Mouse (Mus musculus) liver, embryonic 11.5 days (tissue): ENCODE results near the gene Klf7. TPM values are rescaled to one million over a fixed set of nuclear protein-coding genes. Genes with fewer than 3 reads are reported as not detected.
A peak's percentile ranks its signal among the peaks of the same experiment; 100 is the strongest.

Experiments
- ATAC-seq: fragments of 200-750 bp; cut with Nextera tagmentation; replicated peaks from 2 replicates; pipeline ENCODE4 v1.8.0; 2017; ENCODE audit warnings: moderate number of reproducible peaks, mild to moderate bottlenecking, moderate TSS enrichment, moderate library complexity; ENCODE audit not compliant: low FRiP score
- DNase-seq: peaks from one replicate; pipeline ENCODE4 v3.0.0-alpha.2; 2017; ENCODE audit warnings: low spot score
- H3K27ac ChIP-seq: fragments of 300-500 bp; sonication (generic); 2 replicates; pipeline ENCODE4 v1.5.1; 2014; ENCODE audit warnings: mild to moderate bottlenecking, low read depth, low read length, control low read depth
- H3K27me3 ChIP-seq: fragments of 300-500 bp; sonication (generic); replicated peaks from 2 replicates; pipeline ENCODE4 v1.6.1; 2014; ENCODE audit warnings: low read length, mixed read lengths; ENCODE audit not compliant: control insufficient read depth, insufficient read depth
- H3K36me3 ChIP-seq: fragments of 300-500 bp; sonication (generic); 2 replicates; pipeline ENCODE4 v1.6.1; 2014; ENCODE audit warnings: mild to moderate bottlenecking, low read length, moderate library complexity, mixed read lengths; ENCODE audit not compliant: control insufficient read depth, insufficient read depth
- H3K4me1 ChIP-seq: fragments of 300-500 bp; sonication (generic); replicated peaks from 2 replicates; pipeline ENCODE4 v1.6.1; 2014; ENCODE audit warnings: low read length, mixed read lengths; ENCODE audit not compliant: control insufficient read depth, insufficient read depth
- H3K4me2 ChIP-seq: fragments of 300-500 bp; sonication (generic); 2 replicates; pipeline ENCODE4 v1.6.1; 2014; ENCODE audit warnings: mild to moderate bottlenecking, control low read depth, moderate library complexity
- H3K4me3 ChIP-seq: fragments of 300-500 bp; sonication (generic); 2 replicates; pipeline ENCODE4 v1.5.1; 2014; ENCODE audit warnings: low read depth, low read length, control low read depth
- H3K9ac ChIP-seq: fragments of 300-500 bp; sonication (generic); 2 replicates; pipeline ENCODE4 v1.6.1; 2014; ENCODE audit warnings: low read depth, low read length, control low read depth
- H3K9me3 ChIP-seq: fragments of 300-500 bp; sonication (generic); 2 replicates; pipeline ENCODE4 v1.6.1; 2016; ENCODE audit warnings: low read length, inconsistent platforms, mixed read lengths; ENCODE audit not compliant: control insufficient read depth
- WGBS: fragments of 180-500 bp; shearing (Covaris S2); extraction: QIAGEN DNeasy Blood & Tissue Kit; methylation state at CpG from one replicate; pipeline ENCODE4 v1.1.7; 2014; 5-methylcytosine and 5-hydroxymethylcytosine counted together
- polyA plus RNA-seq: library from polyadenylated mRNA; unstranded; fragments of >200 nt; fragmentation: Nextera tagmentation; extraction: Ambion mirVana; gene quantifications from 2 replicates; pipeline ENCODE4 v1.2.1, GENCODE M21; 2014

The Klf7 gene
- polyA plus RNA-seq, 1 experiment from 2014 or later: 10.1 TPM

DNA sequence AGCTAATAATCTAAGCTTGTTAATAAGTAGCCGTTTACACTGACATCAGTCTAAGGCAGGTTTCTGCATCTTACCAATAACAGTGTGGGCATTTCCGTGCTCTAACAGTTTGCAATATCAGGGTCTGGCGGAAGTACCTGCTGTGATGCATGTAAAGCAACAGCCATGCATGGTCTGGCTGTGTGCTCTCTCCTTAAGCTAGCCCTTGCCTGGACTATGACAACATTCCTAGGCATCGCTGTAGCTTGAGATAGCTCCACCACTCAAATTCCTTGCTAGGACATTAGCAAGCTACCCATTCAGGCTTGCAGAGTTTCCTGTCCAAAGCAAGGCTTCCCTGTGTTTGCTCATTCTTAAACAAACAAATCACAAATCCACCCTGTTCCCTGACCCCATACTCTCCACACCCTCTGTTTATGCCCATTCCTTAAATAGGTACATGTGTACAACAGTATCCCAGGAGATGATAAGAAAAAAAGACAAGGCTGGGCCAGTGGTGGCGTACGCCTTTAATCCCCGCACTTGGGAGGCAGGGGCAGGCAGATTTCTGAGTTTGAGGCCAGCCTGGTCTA lies 85.1 kb downstream of the Klf7 start:
- no peak for ATAC-seq
- 74% methylated on average over 7 of the region's 7 CpGs for WGBS
- H3K9ac ChIP-seq: no peak overlapping the region
- peaks cover 4% of the 10 kb centered on the region; the same call in 1 of the 2 replicates for H3K36me3 ChIP-seq
- DNase-seq: no peak
- no peak overlapping the region for H3K4me2 ChIP-seq
- H3K9me3 ChIP-seq: no peaks in the 10 kb centered on the region
- H3K27ac ChIP-seq: no peak overlapping the region
- H3K4me3 ChIP-seq: no peak overlapping the region
- peaks cover 4% of the 10 kb centered on the region for H3K4me1 ChIP-seq
- H3K27me3 ChIP-seq: no peaks in the 10 kb centered on the region

- no peak overlapping the region for H3K27ac ChIP-seq
- H3K4me3 ChIP-seq: no peak overlapping the region
- no peak overlapping the region for H3K9ac ChIP-seq
- no peaks in the 10 kb centered on the region for H3K9me3 ChIP-seq
- no peaks in the 10 kb centered on the region for H3K27me3 ChIP-seq
- WGBS: 60% methylated on average over 7 of the region's 7 CpGs
- no peaks in the 10 kb centered on the region; the same call in 1 of the 2 replicates for H3K4me1 ChIP-seq
- DNase-seq (no peak), ATAC-seq (no peak)
- peaks cover 4% of the 10 kb centered on the region; the same call in 1 of the 2 replicates for H3K36me3 ChIP-seq
- H3K4me2 ChIP-seq: no peak overlapping the region
Measured at GRCm38 (mm10) chr1:64035804-64036203, 86.3 kb downstream of the Klf7 start.

DNA sequence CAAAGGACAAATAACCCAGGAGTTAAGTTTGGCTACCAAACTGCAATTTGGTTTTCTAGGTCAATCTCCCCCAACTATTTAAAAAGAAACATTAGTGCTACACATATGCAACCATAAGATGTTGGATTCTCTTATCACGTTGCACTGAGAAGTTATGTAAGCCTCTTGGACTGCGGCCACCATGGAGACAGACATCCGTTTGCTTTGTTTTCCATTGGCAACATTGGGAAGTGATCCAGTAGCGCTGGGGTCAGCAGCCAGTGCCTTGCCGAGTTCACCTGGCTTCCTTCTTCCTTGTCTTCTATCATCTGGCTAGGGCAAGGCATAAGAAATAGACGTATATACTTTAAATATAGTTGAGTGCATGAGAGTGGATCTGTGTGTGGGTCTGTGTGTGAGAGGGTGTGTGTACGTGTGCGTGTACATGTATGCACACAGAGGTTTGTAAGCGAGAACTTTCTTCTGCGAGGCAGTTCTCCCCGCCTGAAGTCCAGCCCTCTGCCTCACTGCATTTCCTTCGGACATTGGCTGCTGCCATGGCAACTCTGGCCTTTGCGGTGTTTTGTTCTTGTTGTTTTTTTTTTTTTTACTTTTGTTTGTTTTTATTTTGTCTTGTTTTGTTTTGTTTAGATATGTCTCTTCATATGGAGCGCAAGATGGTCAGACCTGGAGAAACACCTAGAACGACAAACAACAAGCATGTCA lies 86.8 kb downstream of the Klf7 start:
- Histone ChIP-seq H3K27me3 (no peaks in the 10 kb centered on the region), H3K4me1 (no peaks in the 10 kb centered on the region; the same call in 1 of the 2 replicates), H3K9ac (no peak overlapping the region), H3K4me3 (no peak overlapping the region), H3K27ac (no peak overlapping the region), H3K9me3 (no peaks in the 10 kb centered on the region), H3K36me3 (peaks cover 4% of the 10 kb centered on the region; the same call in 1 of the 2 replicates), H3K4me2 (no peak overlapping the region)
- no peak for DNase-seq
- ATAC-seq: no peak
- 84% methylated on average over 15 of the region's 15 CpGs for WGBS

- no peak overlapping the region for H3K4me2 ChIP-seq
- H3K9ac ChIP-seq: no peak overlapping the region
- ATAC-seq (no peak), DNase-seq (no peak)
- no peak overlapping the region for H3K4me3 ChIP-seq
- no peak overlapping the region for H3K27ac ChIP-seq
- H3K27me3 ChIP-seq: no peaks in the 10 kb centered on the region
- 86% methylated on average over 9 of the region's 9 CpGs for WGBS
- H3K4me1 ChIP-seq: no peaks in the 10 kb centered on the region; the same call in 1 of the 2 replicates
- H3K36me3 ChIP-seq: 0 out of 2 replicates have a peak, but pooled peaks cover 4% of the 10 kb centered on the region
- H3K9me3 ChIP-seq: no peaks in the 10 kb centered on the region
Measured at GRCm38 (mm10) chr1:64032502-64033231, 89.4 kb downstream of the Klf7 start.

- Histone ChIP-seq H3K9me3 (no peaks in the 10 kb centered on the region), H3K4me2 (no peak overlapping the region), H3K27ac (no peak overlapping the region), H3K9ac (no peak overlapping the region), H3K4me1 (no peaks in the 10 kb centered on the region; the same call in 1 of the 2 replicates), H3K4me3 (no peak overlapping the region), H3K36me3 (no peaks in the 10 kb centered on the region), H3K27me3 (no peaks in the 10 kb centered on the region; the same call in 1 of the 2 replicates)
- DNase-seq (no peak), ATAC-seq (no peak)
- WGBS: 75% methylated on average over 3 of the region's 3 CpGs
Measured at GRCm38 (mm10) chr1:64021986-64022385, 100.1 kb downstream of the Klf7 start.

GRCm38 (mm10) chr1:64020672-64021635 lies 101.1 kb downstream of the Klf7 start:
- no peak for DNase-seq
- Histone ChIP-seq H3K4me3 (no peak overlapping the region), H3K9me3 (no peaks in the 10 kb centered on the region), H3K36me3 (no peaks in the 10 kb centered on the region), H3K4me2 (peak overlapping the region; percentile 34), H3K27me3 (no peaks in the 10 kb centered on the region; the same call in 1 of the 2 replicates), H3K27ac (no peak overlapping the region), H3K4me1 (no peaks in the 10 kb centered on the region; the same call in 1 of the 2 replicates), H3K9ac (no peak overlapping the region)
- 31% methylated on average over 19 of the region's 19 CpGs for WGBS
- no peak for ATAC-seq

DNA sequence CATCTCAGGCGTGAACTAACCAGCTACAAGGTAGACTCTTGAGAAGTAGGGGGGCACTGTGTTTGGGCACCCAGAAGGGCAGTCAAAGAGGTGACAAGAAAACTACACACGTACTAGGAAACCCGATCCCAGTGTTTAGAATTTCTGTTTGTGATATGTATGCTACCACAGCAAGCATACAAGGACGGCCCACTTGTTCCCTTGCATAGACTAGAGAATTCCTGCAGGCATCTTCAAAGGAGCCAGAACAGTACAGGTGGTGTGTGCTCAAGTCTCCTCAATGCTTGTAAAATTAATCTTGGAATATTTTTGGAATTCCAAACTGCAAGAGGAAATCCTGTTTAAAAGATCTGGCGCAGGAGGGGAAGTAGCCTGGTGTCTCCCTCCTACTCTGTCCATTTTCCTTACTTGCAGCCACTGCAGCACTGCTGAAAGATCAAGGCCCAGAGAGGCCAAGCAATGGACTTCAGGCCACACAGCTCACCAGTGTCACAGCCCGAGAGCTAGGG lies 102.9 kb downstream of the Klf7 start:
- no peak for DNase-seq
- Histone ChIP-seq H3K9me3 (no peaks in the 10 kb centered on the region), H3K4me2 (0 out of 2 replicates have a peak overlapping the region, but pooled peaks have one; percentile 13), H3K9ac (no peak overlapping the region), H3K36me3 (no peaks in the 10 kb centered on the region), H3K27ac (no peak overlapping the region), H3K27me3 (no peaks in the 10 kb centered on the region; the same call in 1 of the 2 replicates), H3K4me3 (no peak overlapping the region), H3K4me1 (no peaks in the 10 kb centered on the region; the same call in 1 of the 2 replicates)
- no peak for ATAC-seq
- 44% methylated on average over 6 of the region's 6 CpGs for WGBS
